Mouse (Mus musculus) kidney, embryonic 16.5 days (tissue): ENCODE measurements at regions not wholly inside any gene's neighbourhood (a gene's known extent, or its start where the extent isn't known, plus 50 kb on each side); places are given as distances from the start of the nearest gene placed in this dataset.
A peak's percentile ranks its signal among the peaks of the same experiment; 100 is the strongest.

ENCODE experiments used
- ATAC-seq: fragments of 200-750 bp; cut with Nextera tagmentation; 2 replicates; pipeline ENCODE4 v1.8.0; 2017; ENCODE audit warnings: moderate TSS enrichment; ENCODE audit not compliant: low FRiP score, low TSS enrichment
- H3K27ac ChIP-seq: fragments of 300-500 bp; sonication (generic); 2 replicates; pipeline ENCODE4 v1.5.1; 2014; ENCODE audit warnings: low read length
- H3K27me3 ChIP-seq: fragments of 300-500 bp; sonication (generic); 2 replicates; pipeline ENCODE4 v1.6.1; 2014; ENCODE audit warnings: low read length, control low read depth, mixed read lengths; ENCODE audit not compliant: insufficient read depth
- H3K36me3 ChIP-seq: fragments of 300-500 bp; sonication (generic); 2 replicates; pipeline ENCODE4 v1.6.1; 2014; ENCODE audit warnings: low read length, control low read depth, mixed read lengths; ENCODE audit not compliant: insufficient read depth
- H3K4me1 ChIP-seq: fragments of 300-500 bp; sonication (generic); 2 replicates; pipeline ENCODE4 v1.6.1; 2014; ENCODE audit warnings: low read length, control low read depth, mixed read lengths; ENCODE audit not compliant: insufficient read depth
- H3K4me2 ChIP-seq: fragments of 300-500 bp; sonication (generic); replicated peaks from 2 replicates; pipeline ENCODE4 v1.6.1; 2014; ENCODE audit warnings: low read depth, low read length
- H3K4me3 ChIP-seq: fragments of 300-500 bp; sonication (generic); 2 replicates; pipeline ENCODE4 v1.5.1; 2014; ENCODE audit warnings: mild to moderate bottlenecking, low read length
- H3K9ac ChIP-seq: fragments of 300-500 bp; sonication (generic); replicated peaks from 2 replicates; pipeline ENCODE4 v1.6.1; 2014; ENCODE audit warnings: low read length
- H3K9me3 ChIP-seq: fragments of 300-500 bp; sonication (generic); 2 replicates; pipeline ENCODE4 v1.6.1; 2016; ENCODE audit warnings: low read length, control low read depth
- WGBS: fragments of 180-500 bp; shearing (Covaris S2); extraction: QIAGEN DNeasy Blood & Tissue Kit; methylation state at CpG from one replicate; pipeline ENCODE4 v1.1.7; 2014; 5-methylcytosine and 5-hydroxymethylcytosine counted together

- no peak overlapping the region for H3K4me2 ChIP-seq
- H3K4me3 ChIP-seq = no peak overlapping the region
- no peak overlapping the region for H3K27ac ChIP-seq
- no peak for ATAC-seq
- H3K27me3 ChIP-seq = no peaks in the 10 kb centered on the region
- no peaks in the 10 kb centered on the region for H3K9me3 ChIP-seq
- no peaks in the 10 kb centered on the region for H3K4me1 ChIP-seq
- H3K36me3 ChIP-seq = no peaks in the 10 kb centered on the region
- H3K9ac ChIP-seq = no peak overlapping the region
- WGBS = 78% methylated on average over 5 of the region's 5 CpGs
Observed at GRCm38 (mm10) chr8:89872768-89873167, 475.4 kb downstream of the Tox3 start.

- Histone ChIP-seq H3K9ac (no peak overlapping the region), H3K9me3 (no peaks in the 10 kb centered on the region), H3K4me2 (no peak overlapping the region), H3K4me1 (no peaks in the 10 kb centered on the region), H3K27me3 (no peaks in the 10 kb centered on the region), H3K36me3 (no peaks in the 10 kb centered on the region), H3K27ac (no peak overlapping the region), H3K4me3 (no peak overlapping the region)
- no peak for ATAC-seq
- 84% methylated on average over 5 of the region's 5 CpGs for WGBS
Observed at GRCm38 (mm10) chr8:89871966-89872365, 476.2 kb downstream of the Tox3 start.

- Histone ChIP-seq H3K9me3 (no peaks in the 10 kb centered on the region), H3K36me3 (no peaks in the 10 kb centered on the region), H3K4me3 (no peak overlapping the region), H3K4me1 (no peaks in the 10 kb centered on the region), H3K4me2 (no peak overlapping the region), H3K9ac (no peak overlapping the region), H3K27ac (no peak overlapping the region), H3K27me3 (no peaks in the 10 kb centered on the region)
- 91% methylated on average over 3 of the region's 3 CpGs for WGBS
- ATAC-seq = no peak
Observed at GRCm38 (mm10) chr8:89859813-89860212, 488.3 kb downstream of the Tox3 start.

- no peak overlapping the region for H3K4me3 ChIP-seq
- no peak overlapping the region for H3K4me2 ChIP-seq
- no peak overlapping the region for H3K27ac ChIP-seq
- H3K9ac ChIP-seq = no peak overlapping the region
- no peaks in the 10 kb centered on the region for H3K9me3 ChIP-seq
- ATAC-seq = no peak
- H3K36me3 ChIP-seq = no peaks in the 10 kb centered on the region
- H3K27me3 ChIP-seq = no peaks in the 10 kb centered on the region
- no peaks in the 10 kb centered on the region for H3K4me1 ChIP-seq
- 78% methylated on average over 7 of the region's 7 CpGs for WGBS
Observed at GRCm38 (mm10) chr8:89858706-89859385, 489.3 kb downstream of the Tox3 start.

GRCm38 (mm10) chr8:89855556-89855955 lies 492.6 kb downstream of the Tox3 start:
- 91% methylated on average over 5 of the region's 5 CpGs for WGBS
- no peak for ATAC-seq
- no peak overlapping the region for H3K27ac ChIP-seq
- H3K9ac ChIP-seq = no peak overlapping the region
- H3K9me3 ChIP-seq = no peaks in the 10 kb centered on the region
- H3K36me3 ChIP-seq = no peaks in the 10 kb centered on the region
- no peak overlapping the region for H3K4me2 ChIP-seq
- no peak overlapping the region for H3K4me3 ChIP-seq
- no peaks in the 10 kb centered on the region for H3K4me1 ChIP-seq
- no peaks in the 10 kb centered on the region for H3K27me3 ChIP-seq

GRCm38 (mm10) chr8:89850209-89850796 lies 497.8 kb downstream of the Tox3 start:
- no peak overlapping the region for H3K4me3 ChIP-seq
- H3K4me2 ChIP-seq = no peak overlapping the region
- H3K27me3 ChIP-seq = no peaks in the 10 kb centered on the region
- no peaks in the 10 kb centered on the region for H3K4me1 ChIP-seq
- H3K9ac ChIP-seq = no peak overlapping the region
- no peaks in the 10 kb centered on the region for H3K36me3 ChIP-seq
- WGBS = 44% methylated on average over 3 of the region's 3 CpGs
- ATAC-seq = 0 out of 2 replicates have a peak, but pooled peaks have one; percentile 23
- H3K9me3 ChIP-seq = no peaks in the 10 kb centered on the region
- H3K27ac ChIP-seq = no peak overlapping the region

- H3K27ac ChIP-seq = no peak overlapping the region
- no peak overlapping the region for H3K9ac ChIP-seq
- no peak for ATAC-seq
- H3K9me3 ChIP-seq = no peaks in the 10 kb centered on the region
- no peaks in the 10 kb centered on the region for H3K36me3 ChIP-seq
- 71% methylated on average over 7 of the region's 7 CpGs for WGBS
- no peak overlapping the region for H3K4me3 ChIP-seq
- no peaks in the 10 kb centered on the region for H3K4me1 ChIP-seq
- H3K27me3 ChIP-seq = no peaks in the 10 kb centered on the region
- no peak overlapping the region for H3K4me2 ChIP-seq
Observed at GRCm38 (mm10) chr8:89849416-89850208, 498.5 kb downstream of the Tox3 start.

GRCm38 (mm10) chr8:89838494-89838893 lies 509.6 kb downstream of the Tox3 start:
- no peak for ATAC-seq
- 78% methylated on average over 5 of the region's 5 CpGs for WGBS
- Histone ChIP-seq H3K9ac (no peak overlapping the region), H3K36me3 (no peaks in the 10 kb centered on the region), H3K4me2 (no peak overlapping the region), H3K27me3 (no peaks in the 10 kb centered on the region), H3K4me3 (no peak overlapping the region), H3K27ac (no peak overlapping the region), H3K9me3 (no peaks in the 10 kb centered on the region), H3K4me1 (no peaks in the 10 kb centered on the region)

GRCm38 (mm10) chr8:89833715-89834114 lies 514.4 kb downstream of the Tox3 start:
- no peak for ATAC-seq
- WGBS = 69% methylated on average over 4 of the region's 4 CpGs

GRCm38 (mm10) chr8:89824586-89824985 lies 523.6 kb downstream of the Tox3 start:
- H3K4me1 ChIP-seq = no peaks in the 10 kb centered on the region
- no peak overlapping the region for H3K9ac ChIP-seq
- no peaks in the 10 kb centered on the region for H3K36me3 ChIP-seq
- no peak overlapping the region for H3K4me3 ChIP-seq
- H3K27me3 ChIP-seq = no peaks in the 10 kb centered on the region
- 40% methylated on average over 3 of the region's 3 CpGs for WGBS
- H3K27ac ChIP-seq = no peak overlapping the region
- no peak for ATAC-seq
- H3K4me2 ChIP-seq = no peak overlapping the region
- no peaks in the 10 kb centered on the region for H3K9me3 ChIP-seq

More at GRCm38 (mm10) chr8:89833715-89834114, 514.4 kb downstream of the Tox3 start:
- Histone ChIP-seq H3K27me3 (no peaks in the 10 kb centered on the region), H3K4me3 (no peak overlapping the region), H3K9ac (no peak overlapping the region), H3K36me3 (no peaks in the 10 kb centered on the region), H3K27ac (no peak overlapping the region), H3K4me2 (no peak overlapping the region), H3K9me3 (peaks cover 7% of the 10 kb centered on the region), H3K4me1 (no peaks in the 10 kb centered on the region)
